Mouse (Mus musculus): ENCODE measurements around the gene Bzw1. TPM values are rescaled to one million over a fixed set of nuclear protein-coding genes. Genes with fewer than 3 reads are reported as not detected.

Gene Bzw1
- total and polyA plus RNA-seq, 3 experiments = 199 to 268 (median 242) TPM

DNA sequence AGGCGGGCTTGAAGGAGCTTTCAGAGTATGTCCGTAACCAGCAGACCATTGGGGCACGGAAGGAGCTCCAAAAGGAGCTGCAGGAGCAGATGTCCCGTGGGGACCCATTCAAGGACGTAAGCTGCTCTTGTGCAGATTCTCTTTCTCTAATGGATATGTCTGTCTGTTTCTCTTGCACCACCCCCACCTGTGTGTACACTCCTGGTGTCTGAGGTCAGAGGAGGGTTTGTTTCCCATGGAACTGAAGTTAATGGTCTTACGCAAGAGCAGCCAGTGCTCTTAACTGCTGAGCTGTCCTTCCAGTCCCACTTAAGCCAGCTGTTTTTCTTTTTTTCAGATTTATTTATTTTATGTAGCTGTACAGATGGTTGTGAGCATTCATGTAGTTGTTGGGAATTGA, 8.7 kb downstream of the Bzw1 start:
- TF ChIP-seq ZNF384 (IDR thresholded peaks at IDR 0.05; ENCODE audit: low read depth, low read length) (no peak), ETS1 (IDR thresholded peaks at IDR 0.05; ENCODE audit: low read depth, low read length) (no peak), USF2 (IDR thresholded peaks at IDR 0.05; ENCODE audit: borderline replicate concordance in 1 of 2, insufficient read depth in 1 of 2, low read depth in 1 of 2, low read length in 2 of 2) (no peak), TBP (IDR thresholded peaks at IDR 0.05; ENCODE audit: low read depth, low read length) (no peak), USF1 (IDR thresholded peaks at IDR 0.05; ENCODE audit: low read depth, low read length) (no peak), CHD2 (IDR thresholded peaks at IDR 0.05; ENCODE audit: low read length) (no peak), MAX (IDR thresholded peaks at IDR 0.05; ENCODE audit: low read length) (no peak), NELFE (IDR thresholded peaks at IDR 0.05; ENCODE audit: low read depth, low read length) (no peak), CTCF (IDR thresholded peaks at IDR 0.05 in 2 of 3, conservative IDR thresholded peaks at IDR 0.05 in 1 of 3; ENCODE audit: control insufficient read depth in 1 of 3, insufficient read depth in 1 of 3, low read depth in 2 of 3, low read length in 3 of 3, poor library complexity in 1 of 3, severe bottlenecking in 1 of 3) (no peak), ZKSCAN1 (IDR thresholded peaks at IDR 0.05; ENCODE audit: low read depth, low read length) (no peak), MAZ (IDR thresholded peaks at IDR 0.05; ENCODE audit: low read depth, low read length) (no peak), POLR2A (IDR thresholded peaks at IDR 0.05; ENCODE audit: control insufficient read depth in 1 of 2, insufficient read depth in 1 of 2, low read depth in 1 of 2, low read length in 2 of 2, poor library complexity in 1 of 2) (no peak)
- no peak overlapping the region for H3K27ac ChIP-seq (ENCODE audit: control insufficient read depth, low read depth, low read length)

DNA sequence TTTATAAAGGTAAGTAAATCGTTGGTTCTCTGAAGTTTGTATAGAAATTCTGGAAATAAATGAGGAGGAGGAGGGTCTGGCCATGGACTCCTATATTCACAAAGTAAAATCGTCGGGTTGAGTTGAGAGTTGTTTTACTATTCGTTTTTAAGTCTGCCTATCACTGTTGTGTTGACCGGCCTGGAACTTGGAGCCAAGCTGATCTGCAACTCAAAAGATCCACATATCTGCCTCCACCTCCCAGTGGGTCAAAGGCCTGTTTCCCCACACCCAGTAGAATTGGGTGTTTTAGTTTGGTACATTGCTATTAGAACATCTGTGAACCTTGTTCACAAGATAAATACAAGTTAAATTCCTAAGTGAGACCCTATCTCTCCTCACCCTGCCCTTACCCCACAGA, 11.0 kb downstream of the Bzw1 start:
- no peaks in the 10 kb centered on the region for H3K9me3 ChIP-seq (replicated peaks; ENCODE audit: insufficient read depth, low read length)
- DNase-seq (ENCODE audit: low read depth, low spot score) = no peak
- H3K79me2 ChIP-seq (ENCODE audit: control insufficient read depth, insufficient read depth, low read length, poor library complexity) = no peaks in the 10 kb centered on the region
- no peak overlapping the region for H3K27ac ChIP-seq (ENCODE audit: control insufficient read depth, low read depth, low read length)
- TF ChIP-seq HCFC1 (IDR thresholded peaks at IDR 0.05; ENCODE audit: low read depth, low read length) = no peak
- no peak for TF ChIP-seq BHLHE40 (IDR thresholded peaks at IDR 0.05; ENCODE audit: borderline replicate concordance, low read depth, low read length)
- no peak for TF ChIP-seq UBTF (IDR thresholded peaks at IDR 0.05; ENCODE audit: borderline replicate concordance, insufficient read depth, low read depth, low read length)
- TF ChIP-seq SMC3 (IDR thresholded peaks at IDR 0.05; ENCODE audit: low read depth, low read length) = no peak
- TF ChIP-seq GATA1 (IDR thresholded peaks at IDR 0.05; ENCODE audit: low read depth, low read length) = no peak
- no peak for TF ChIP-seq MAZ (IDR thresholded peaks at IDR 0.05; ENCODE audit: low read depth, low read length)
- TF ChIP-seq ZNF384 (IDR thresholded peaks at IDR 0.05; ENCODE audit: low read depth, low read length) = no peak
- no peak for TF ChIP-seq GABPA (IDR thresholded peaks at IDR 0.05; ENCODE audit: low read depth, low read length)
- no peak for TF ChIP-seq TAL1 (IDR thresholded peaks at IDR 0.05; ENCODE audit: low read length)
- TF ChIP-seq MAFK (IDR thresholded peaks at IDR 0.05; ENCODE audit: borderline replicate concordance, low read depth, low read length) = no peak
- no peak for TF ChIP-seq TBP (IDR thresholded peaks at IDR 0.05; ENCODE audit: low read depth, low read length)
- no peaks in the 10 kb centered on the region for H3K4me1 ChIP-seq (ENCODE audit: control insufficient read depth in 1 of 2, insufficient read depth in 2 of 2, low read length in 2 of 2)
- no peak overlapping the region for H3K9ac ChIP-seq (ENCODE audit: control insufficient read depth, low read depth, low read length, poor library complexity, severe bottlenecking)
- H3K27me3 ChIP-seq (ENCODE audit: control insufficient read depth in 1 of 2, insufficient read depth in 2 of 2, low read length in 2 of 2) = no peaks in the 10 kb centered on the region
- H3K4me3 ChIP-seq (ENCODE audit: control insufficient read depth in 1 of 2, insufficient read depth in 1 of 2, low read depth in 2 of 2, low read length in 2 of 2) = no peak overlapping the region
- peaks cover 2 to 37% of the 10 kb centered on the region in 2 experiments for H3K36me3 ChIP-seq (ENCODE audit: control insufficient read depth in 1 of 2, insufficient read depth in 2 of 2, low read length in 2 of 2)

More for the DNA sequence above, 8.7 kb downstream of the Bzw1 start:
- Histone ChIP-seq H3K27me3 (ENCODE audit: control insufficient read depth in 1 of 2, insufficient read depth in 2 of 2, low read length in 2 of 2) (no peaks in the 10 kb centered on the region), H3K9me3 (replicated peaks; ENCODE audit: insufficient read depth, low read length) (no peaks in the 10 kb centered on the region), H3K4me1 (ENCODE audit: control insufficient read depth in 1 of 2, insufficient read depth in 2 of 2, low read length in 2 of 2) (no peaks in the 10 kb centered on the region), H3K9ac (ENCODE audit: control insufficient read depth, low read depth, low read length, poor library complexity, severe bottlenecking) (no peak overlapping the region), H3K36me3 (ENCODE audit: control insufficient read depth in 1 of 2, insufficient read depth in 2 of 2, low read length in 2 of 2) (peaks cover 6 to 49% of the 10 kb centered on the region in 2 experiments), H3K4me3 (ENCODE audit: control insufficient read depth in 1 of 2, insufficient read depth in 1 of 2, low read depth in 2 of 2, low read length in 2 of 2) (no peak overlapping the region), H3K79me2 (ENCODE audit: control insufficient read depth, insufficient read depth, low read length, poor library complexity) (peaks cover 5% of the 10 kb centered on the region)
- DNase-seq (ENCODE audit: low read depth, low spot score) = no peak
